Mouse (Mus musculus) heart, embryonic 11.5 days (tissue): ENCODE data around the gene Ms4a13. TPM values are rescaled to one million over a fixed set of nuclear protein-coding genes. Genes with fewer than 3 reads are reported as not detected.
"Not testable (repeated sequence)": the region's sequence is repeated elsewhere in the genome, so short reads cannot be mapped to it uniquely, and the experiment has no call there.

ENCODE experiments used
- ATAC-seq: fragments of 200-750 bp; cut with Nextera tagmentation; replicated peaks from 2 replicates; pipeline ENCODE4 v1.8.0; 2017; ENCODE audit warnings: moderate library complexity; ENCODE audit not compliant: insufficient number of reproducible peaks, low FRiP score, low TSS enrichment
- H3K27ac ChIP-seq: fragments of 300-500 bp; sonication (generic); 2 replicates; pipeline ENCODE4 v1.5.1; 2014; ENCODE audit warnings: mild to moderate bottlenecking, low read depth, low read length
- H3K27me3 ChIP-seq: fragments of 300-500 bp; sonication (generic); 2 replicates; pipeline ENCODE4 v1.6.1; 2014; ENCODE audit warnings: mild to moderate bottlenecking, low read length, mixed read lengths; ENCODE audit not compliant: control insufficient read depth, insufficient read depth
- H3K36me3 ChIP-seq: fragments of 300-500 bp; sonication (generic); 2 replicates; pipeline ENCODE4 v1.6.1; 2014; ENCODE audit warnings: mild to moderate bottlenecking, low read length, moderate library complexity, mixed read lengths; ENCODE audit not compliant: control insufficient read depth, insufficient read depth
- H3K4me1 ChIP-seq: fragments of 300-500 bp; sonication (generic); 2 replicates; pipeline ENCODE4 v1.6.1; 2014; ENCODE audit warnings: low read length; ENCODE audit not compliant: control insufficient read depth, insufficient read depth
- H3K4me2 ChIP-seq: fragments of 300-500 bp; sonication (generic); 2 replicates; pipeline ENCODE4 v1.6.1; 2014; ENCODE audit warnings: mild to moderate bottlenecking, moderate library complexity
- H3K4me3 ChIP-seq: fragments of 300-500 bp; sonication (generic); 2 replicates; pipeline ENCODE4 v1.5.1; 2014; ENCODE audit warnings: low read depth, low read length
- H3K9ac ChIP-seq: fragments of 300-500 bp; sonication (generic); 2 replicates; pipeline ENCODE4 v1.6.1; 2014; ENCODE audit warnings: mild to moderate bottlenecking, low read depth, low read length, moderate library complexity
- H3K9me3 ChIP-seq: fragments of 300-500 bp; sonication (generic); replicated peaks from 2 replicates; pipeline ENCODE4 v1.6.1; 2016; ENCODE audit warnings: low read length; ENCODE audit not compliant: control insufficient read depth
- WGBS: fragments of 180-500 bp; shearing (Covaris S2); extraction: QIAGEN DNeasy Blood & Tissue Kit; methylation state at CpG from one replicate; pipeline ENCODE4 v1.1.7; 2014; ENCODE audit not compliant: insufficient replicate concordance; 5-methylcytosine and 5-hydroxymethylcytosine counted together
- polyA plus RNA-seq: library from polyadenylated mRNA; unstranded; fragments of >200 nt; fragmentation: Nextera tagmentation; extraction: Ambion mirVana; gene quantifications from 2 replicates; pipeline ENCODE4 v1.2.1, GENCODE M21; 2014

Ms4a13 gene
- polyA plus RNA-seq, 1 experiment from 2014 or later: not detected

DNA sequence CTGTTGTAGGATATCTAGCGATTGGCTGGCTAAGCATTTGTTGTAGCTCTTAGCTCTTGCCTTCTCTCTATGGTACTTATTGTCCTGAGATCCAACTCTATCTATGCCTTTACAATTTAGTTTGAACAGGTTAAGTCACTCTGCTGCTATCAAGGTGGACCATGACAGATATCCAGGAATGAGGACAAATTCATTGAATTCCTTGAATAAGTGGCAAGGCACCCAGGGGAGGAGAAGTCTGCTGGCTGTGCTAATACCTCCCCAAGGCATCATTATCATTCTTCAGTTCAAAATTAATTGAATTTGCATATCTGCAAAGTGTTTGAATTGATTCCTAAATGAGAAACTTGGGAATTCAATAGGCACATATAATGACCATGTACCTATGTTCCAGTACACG lies 19.1 kb downstream of the Ms4a13 start:
- no peak overlapping the region for H3K27ac ChIP-seq
- ATAC-seq: no peak
- H3K9ac ChIP-seq: no peak overlapping the region
- H3K4me2 ChIP-seq: no peak overlapping the region
- H3K4me3 ChIP-seq: no peak overlapping the region
- no peaks in the 10 kb centered on the region for H3K36me3 ChIP-seq
- H3K9me3 ChIP-seq: no peaks in the 10 kb centered on the region
- H3K4me1 ChIP-seq: no peaks in the 10 kb centered on the region
- whole genome bisulfite sequencing: 61% methylated on average over 2 of the region's 2 CpGs
- H3K27me3 ChIP-seq: no peaks in the 10 kb centered on the region

DNA sequence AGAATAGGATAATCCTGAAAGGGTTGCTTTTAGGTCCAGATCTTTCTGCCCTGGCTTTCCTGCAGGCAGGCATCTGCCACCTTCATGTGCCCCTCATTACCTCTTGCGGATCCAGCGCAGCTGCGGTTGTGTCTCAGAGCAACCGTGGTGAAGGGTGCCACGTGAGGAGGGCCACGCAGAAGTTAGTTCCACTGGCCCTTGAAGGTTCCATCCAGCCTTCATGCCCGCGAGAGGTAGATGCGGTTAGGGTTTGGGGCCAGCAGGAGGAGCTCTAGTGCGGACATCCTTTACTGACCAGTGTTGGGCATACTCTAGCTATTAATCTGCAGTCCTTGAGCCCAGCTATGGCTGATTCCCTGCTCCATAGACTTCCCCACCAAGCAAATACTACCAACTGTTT lies 31.4 kb downstream of the Ms4a13 start, which contains the start of gene 1700025F22Rik:
1700025F22Rik (minus strand) TSS at position 149 of the 400 bp plus-strand sequence.
- 29% methylated on average over 10 of the region's 10 CpGs for WGBS
- no peaks in the 10 kb centered on the region for H3K27me3 ChIP-seq
- no peak within 1 kb of the TSS for H3K4me2 ChIP-seq
- no peak within 1 kb of the TSS for H3K4me3 ChIP-seq
- no peaks in the 10 kb centered on the region for H3K9me3 ChIP-seq
- no peaks in the 10 kb centered on the region for H3K4me1 ChIP-seq
- no peaks in the 10 kb centered on the region for H3K36me3 ChIP-seq
- ATAC-seq: no peak
- no peak within 1 kb of the TSS for H3K27ac ChIP-seq
- no peak within 1 kb of the TSS for H3K9ac ChIP-seq

DNA sequence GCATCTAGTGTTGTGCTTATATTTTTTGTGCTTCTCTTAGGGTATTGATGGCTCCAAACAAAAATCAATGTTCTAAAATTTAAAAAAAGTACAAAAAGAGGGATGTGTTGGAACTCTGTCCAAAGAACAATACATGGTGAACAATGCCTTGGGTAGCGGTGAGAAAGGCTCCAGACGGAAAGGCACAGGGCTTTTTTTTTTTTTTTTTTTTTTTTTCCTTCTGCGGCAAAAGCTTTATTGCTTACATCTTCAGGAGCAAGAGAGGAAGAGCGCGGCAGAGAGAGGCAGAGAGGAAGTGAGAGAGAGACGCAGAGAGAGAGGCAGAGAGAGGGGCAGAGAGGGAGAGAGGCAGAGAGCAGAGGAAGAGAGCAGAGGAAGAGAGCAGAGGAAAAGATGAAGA lies 38.6 kb downstream of the Ms4a13 start:
- H3K36me3 ChIP-seq, H3K27ac ChIP-seq, ATAC-seq, H3K4me2 ChIP-seq, H3K9me3 ChIP-seq, H3K9ac ChIP-seq, H3K4me1 ChIP-seq, H3K27me3 ChIP-seq, H3K4me3 ChIP-seq: not testable (repeated sequence)
- 74% methylated on average over 6 of the region's 6 CpGs for WGBS

DNA sequence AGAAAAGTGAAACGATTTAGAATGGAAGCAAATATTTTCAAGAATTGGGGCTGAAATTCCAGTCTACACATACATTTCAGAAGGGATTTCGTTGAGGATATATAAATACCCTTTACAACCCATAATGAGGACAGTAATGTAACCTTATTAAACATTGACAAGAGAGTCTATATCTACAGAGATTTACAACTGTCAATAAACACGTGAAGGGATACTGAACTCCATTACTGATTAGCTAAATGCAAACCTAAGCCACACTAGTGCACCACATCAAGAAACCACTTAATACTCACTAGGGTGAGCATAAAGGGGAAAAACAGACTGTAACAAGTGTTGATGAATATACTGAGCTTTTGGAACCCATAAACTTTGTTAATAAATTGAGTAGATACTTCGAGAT lies 61.2 kb downstream of the Ms4a13 start:
- H3K4me3 ChIP-seq: no peak overlapping the region
- H3K4me2 ChIP-seq: no peak overlapping the region
- no peaks in the 10 kb centered on the region for H3K4me1 ChIP-seq
- no peaks in the 10 kb centered on the region for H3K9me3 ChIP-seq
- no peaks in the 10 kb centered on the region for H3K36me3 ChIP-seq
- ATAC-seq: no peak
- H3K27ac ChIP-seq: no peak overlapping the region
- WGBS: 57% methylated on average over 4 of the region's 4 CpGs
- no peaks in the 10 kb centered on the region for H3K27me3 ChIP-seq
- H3K9ac ChIP-seq: no peak overlapping the region

DNA sequence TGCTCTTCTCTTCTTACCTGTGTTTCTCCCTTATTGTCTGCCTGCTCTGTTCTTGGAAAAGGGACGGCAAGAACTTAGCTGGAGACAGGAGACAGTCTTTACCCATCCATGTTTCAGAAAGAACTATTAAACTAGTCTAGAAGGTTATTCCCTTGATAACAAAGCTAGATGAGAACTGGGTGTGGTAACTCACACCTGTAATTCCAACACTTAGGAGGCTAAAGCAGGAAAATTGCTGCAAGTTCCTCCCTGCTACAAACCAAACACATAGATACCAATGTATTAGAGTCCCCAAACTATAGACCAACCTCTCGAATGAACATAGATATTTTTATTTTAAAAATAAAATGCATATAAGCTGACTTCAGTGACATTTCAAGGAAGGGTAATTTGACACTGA lies 61.7 kb downstream of the Ms4a13 start:
- H3K27me3 ChIP-seq: no peaks in the 10 kb centered on the region
- H3K4me2 ChIP-seq: no peak overlapping the region
- H3K9ac ChIP-seq: no peak overlapping the region
- 76% methylated on average over 2 of the region's 2 CpGs for WGBS
- no peak overlapping the region for H3K4me3 ChIP-seq
- no peak for ATAC-seq
- H3K4me1 ChIP-seq: no peaks in the 10 kb centered on the region
- H3K27ac ChIP-seq: no peak overlapping the region
- H3K9me3 ChIP-seq: no peaks in the 10 kb centered on the region
- H3K36me3 ChIP-seq: no peaks in the 10 kb centered on the region

DNA sequence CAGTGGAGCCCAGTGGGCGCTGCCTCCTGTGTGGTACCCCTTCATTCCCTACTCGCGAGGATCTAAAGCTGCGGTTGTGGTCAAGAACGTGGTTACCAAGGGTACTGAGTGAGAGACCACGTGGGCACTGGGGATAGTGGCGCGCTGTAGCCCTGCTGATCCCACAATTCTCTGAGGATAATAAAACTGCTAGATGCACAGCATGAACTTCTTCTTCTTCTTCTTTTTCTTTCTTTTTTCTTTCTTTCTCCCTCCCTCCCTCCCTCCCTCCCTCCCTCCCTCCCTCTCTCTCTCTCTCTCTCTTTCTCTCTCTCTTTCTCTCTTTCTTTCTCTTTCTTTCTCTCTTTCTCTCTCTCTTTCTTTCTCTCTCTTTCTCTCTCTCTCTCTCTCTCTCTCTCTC lies 65.8 kb downstream of the Ms4a13 start, which contains the start of gene 1700017D01Rik:
1700017D01Rik (minus strand) TSS at position 101 of the 400 bp plus-strand sequence.
- H3K27ac ChIP-seq, H3K27me3 ChIP-seq, ATAC-seq, H3K4me1 ChIP-seq, H3K36me3 ChIP-seq, H3K4me2 ChIP-seq, H3K9me3 ChIP-seq, H3K4me3 ChIP-seq, H3K9ac ChIP-seq: not testable (repeated sequence)
- 85% methylated on average over 8 of the region's 8 CpGs for WGBS

DNA sequence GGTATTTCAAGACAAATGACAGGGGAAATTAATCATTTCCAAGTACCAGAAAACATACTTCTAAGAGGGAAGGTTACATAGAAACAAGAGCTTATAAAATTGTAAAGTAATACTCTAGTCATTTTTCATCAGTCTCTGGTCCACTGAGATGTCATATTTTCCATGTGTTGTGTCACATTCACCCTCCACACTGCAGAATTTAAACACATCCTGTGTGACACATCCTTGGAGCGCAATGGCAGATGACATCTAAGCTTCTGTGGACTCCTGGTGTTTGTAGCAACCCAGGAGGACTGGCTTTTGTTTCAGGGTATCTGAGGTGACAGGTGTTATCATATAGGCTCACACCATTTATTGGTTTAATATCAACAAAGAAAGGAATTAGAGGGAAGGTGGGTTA lies 66.8 kb downstream of the Ms4a13 start:
- no peaks in the 10 kb centered on the region for H3K9me3 ChIP-seq
- 79% methylated on average over 1 of the region's 1 CpGs for WGBS
- H3K36me3 ChIP-seq: no peaks in the 10 kb centered on the region
- H3K4me2 ChIP-seq: no peak overlapping the region
- no peak overlapping the region for H3K27ac ChIP-seq
- H3K4me1 ChIP-seq: no peaks in the 10 kb centered on the region
- H3K4me3 ChIP-seq: no peak overlapping the region
- H3K27me3 ChIP-seq: no peaks in the 10 kb centered on the region
- H3K9ac ChIP-seq: no peak overlapping the region
- ATAC-seq: no peak

DNA sequence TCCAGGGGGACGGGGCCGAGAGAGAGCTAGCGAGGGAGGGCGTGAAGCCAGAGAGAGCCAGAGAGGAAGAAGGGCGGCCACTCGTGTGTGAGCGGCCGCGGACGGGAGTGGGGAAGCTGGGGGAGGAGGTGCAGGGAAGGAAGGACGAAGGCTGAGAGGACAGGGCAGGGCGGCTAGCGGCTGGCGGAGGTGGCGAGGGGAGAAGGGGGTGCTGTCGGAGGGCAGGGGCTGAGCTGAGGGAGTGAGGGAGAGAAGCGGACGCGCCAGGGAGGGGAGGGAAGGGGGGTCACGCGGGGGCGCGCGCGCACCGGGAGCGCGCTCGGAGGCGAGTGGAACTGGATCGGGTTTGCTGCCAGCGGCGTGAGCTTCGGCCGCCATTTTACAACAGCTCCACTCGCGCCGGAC lies 75.5 kb downstream of the Ms4a13 start:
- not testable (repeated sequence) for H3K27me3 ChIP-seq, H3K27ac ChIP-seq, H3K9me3 ChIP-seq, H3K36me3 ChIP-seq, H3K4me1 ChIP-seq
- Histone ChIP-seq H3K9ac (peak overlapping the region; percentile 63; the same call in 1 of the 2 replicates), H3K4me3 (peak overlapping the region; percentile 35), H3K4me2 (peak overlapping the region; percentile 55)
- ATAC-seq: peak; percentile 92
- WGBS: 5% methylated on average over 7 of the region's 38 CpGs
